Mouse (Mus musculus): ENCODE data around the gene Exoc3l2. TPM values are rescaled to one million over a fixed set of nuclear protein-coding genes. Genes with fewer than 3 reads are reported as not detected.

The Exoc3l2 gene
- polyA plus RNA-seq, 1 experiment from 2014 or later, result 0.45 TPM

GRCm38 (mm10) chr7:19447689-19448088 lies 15.4 kb upstream of the Exoc3l2 start:
- H3K27ac ChIP-seq (ENCODE audit: low read length), result no peak overlapping the region
- WGBS, result 93% methylated on average over 16 of the region's 16 CpGs
- ATAC-seq, result no peak
- H3K4me3 ChIP-seq (ENCODE audit: low read depth, low read length), result no peak overlapping the region
- H3K9me3 ChIP-seq (replicated peaks; ENCODE audit: control insufficient read depth, low read length, poor library complexity, severe bottlenecking), result no peaks in the 10 kb centered on the region
- H3K4me1 ChIP-seq (ENCODE audit: control insufficient read depth, insufficient read depth, low read length), result no peaks in the 10 kb centered on the region
- no peak overlapping the region for H3K4me2 ChIP-seq (ENCODE audit: low read length)
- H3K27me3 ChIP-seq (ENCODE audit: control insufficient read depth, insufficient read depth, low read depth, low read length), result no peaks in the 10 kb centered on the region
- peaks cover 38% of the 10 kb centered on the region for H3K36me3 ChIP-seq (ENCODE audit: control insufficient read depth, insufficient read depth, low read length)
- H3K9ac ChIP-seq (ENCODE audit: low read depth, low read length), result no peak overlapping the region

GRCm38 (mm10) chr7:19449165-19449564 lies 14.0 kb upstream of the Exoc3l2 start:
- H3K27ac ChIP-seq (ENCODE audit: low read length), result no peak overlapping the region
- no peak for ATAC-seq
- H3K9me3 ChIP-seq (replicated peaks; ENCODE audit: control insufficient read depth, low read length, poor library complexity, severe bottlenecking), result no peaks in the 10 kb centered on the region
- H3K4me3 ChIP-seq (ENCODE audit: low read depth, low read length), result no peak overlapping the region
- no peaks in the 10 kb centered on the region for H3K27me3 ChIP-seq (ENCODE audit: control insufficient read depth, insufficient read depth, low read depth, low read length)
- no peak overlapping the region for H3K9ac ChIP-seq (ENCODE audit: low read depth, low read length)
- H3K4me1 ChIP-seq (ENCODE audit: control insufficient read depth, insufficient read depth, low read length), result no peaks in the 10 kb centered on the region
- WGBS, result 89% methylated on average over 12 of the region's 12 CpGs
- H3K4me2 ChIP-seq (ENCODE audit: low read length), result no peak overlapping the region
- peaks cover 34% of the 10 kb centered on the region for H3K36me3 ChIP-seq (ENCODE audit: control insufficient read depth, insufficient read depth, low read length)

- Histone ChIP-seq H3K4me3 (ENCODE audit: low read depth, low read length) (no peak overlapping the region), H3K9me3 (replicated peaks; ENCODE audit: control insufficient read depth, low read length, poor library complexity, severe bottlenecking) (no peaks in the 10 kb centered on the region), H3K4me2 (ENCODE audit: low read length) (no peak overlapping the region), H3K27me3 (ENCODE audit: control insufficient read depth, insufficient read depth, low read depth, low read length) (no peaks in the 10 kb centered on the region), H3K4me1 (ENCODE audit: control insufficient read depth, insufficient read depth, low read length) (peaks cover 22% of the 10 kb centered on the region), H3K36me3 (ENCODE audit: control insufficient read depth, insufficient read depth, low read length) (peaks cover 18% of the 10 kb centered on the region), H3K9ac (ENCODE audit: low read depth, low read length) (no peak overlapping the region), H3K27ac (ENCODE audit: low read length) (no peak overlapping the region)
- ATAC-seq, result no peak
- WGBS, result 93% methylated on average over 4 of the region's 4 CpGs
Observed at GRCm38 (mm10) chr7:19455186-19455585, 7.9 kb upstream of the Exoc3l2 start.

- H3K4me3 ChIP-seq (ENCODE audit: low read depth, low read length), result no peak overlapping the region
- H3K9ac ChIP-seq (ENCODE audit: low read depth, low read length), result peak overlapping the region; percentile 11; the same call in 1 of the 2 replicates
- H3K4me2 ChIP-seq (ENCODE audit: low read length), result no peak overlapping the region
- H3K27ac ChIP-seq (ENCODE audit: low read length), result no peak overlapping the region; the same call in 1 of the 2 replicates
- no peaks in the 10 kb centered on the region for H3K9me3 ChIP-seq (replicated peaks; ENCODE audit: control insufficient read depth, low read length, poor library complexity, severe bottlenecking)
- H3K27me3 ChIP-seq (ENCODE audit: control insufficient read depth, insufficient read depth, low read depth, low read length), result no peaks in the 10 kb centered on the region
- peaks cover 22% of the 10 kb centered on the region for H3K4me1 ChIP-seq (ENCODE audit: control insufficient read depth, insufficient read depth, low read length)
- 61% methylated on average over 11 of the region's 11 CpGs for WGBS
- ATAC-seq, result no peak
- H3K36me3 ChIP-seq (ENCODE audit: control insufficient read depth, insufficient read depth, low read length), result peaks cover 13% of the 10 kb centered on the region
Observed at GRCm38 (mm10) chr7:19455819-19456495, 7.2 kb upstream of the Exoc3l2 start.

GRCm38 (mm10) chr7:19456628-19457027 lies 6.5 kb upstream of the Exoc3l2 start:
- Histone ChIP-seq H3K4me2 (ENCODE audit: low read length) (peak overlapping the region; percentile 71; the same call in 1 of the 2 replicates), H3K4me3 (ENCODE audit: low read depth, low read length) (no peak overlapping the region), H3K9ac (ENCODE audit: low read depth, low read length) (no peak overlapping the region), H3K27ac (ENCODE audit: low read length) (no peak overlapping the region), H3K36me3 (ENCODE audit: control insufficient read depth, insufficient read depth, low read length) (peaks cover 7% of the 10 kb centered on the region; the same call in 1 of the 2 replicates), H3K4me1 (ENCODE audit: control insufficient read depth, insufficient read depth, low read length) (peaks cover 22% of the 10 kb centered on the region), H3K9me3 (replicated peaks; ENCODE audit: control insufficient read depth, low read length, poor library complexity, severe bottlenecking) (no peaks in the 10 kb centered on the region), H3K27me3 (ENCODE audit: control insufficient read depth, insufficient read depth, low read depth, low read length) (no peaks in the 10 kb centered on the region)
- WGBS, result 94% methylated on average over 7 of the region's 7 CpGs
- no peak for ATAC-seq

GRCm38 (mm10) chr7:19457414-19458071 lies 5.6 kb upstream of the Exoc3l2 start:
- Histone ChIP-seq H3K27me3 (ENCODE audit: control insufficient read depth, insufficient read depth, low read depth, low read length) (no peaks in the 10 kb centered on the region), H3K4me1 (ENCODE audit: control insufficient read depth, insufficient read depth, low read length) (peaks cover 22% of the 10 kb centered on the region), H3K4me2 (ENCODE audit: low read length) (peak overlapping the region; percentile 71), H3K36me3 (ENCODE audit: control insufficient read depth, insufficient read depth, low read length) (no peaks in the 10 kb centered on the region), H3K9me3 (replicated peaks; ENCODE audit: control insufficient read depth, low read length, poor library complexity, severe bottlenecking) (no peaks in the 10 kb centered on the region), H3K4me3 (ENCODE audit: low read depth, low read length) (peak overlapping the region; percentile 97), H3K27ac (ENCODE audit: low read length) (peak overlapping the region; percentile 82), H3K9ac (ENCODE audit: low read depth, low read length) (peak overlapping the region; percentile 85)
- WGBS, result 12% methylated on average over 14 of the region's 14 CpGs
- peak; percentile 16 for ATAC-seq

- peak overlapping the region; percentile 97 for H3K4me3 ChIP-seq (ENCODE audit: low read depth, low read length)
- H3K9ac ChIP-seq (ENCODE audit: low read depth, low read length), result peak overlapping the region; percentile 85
- no peaks in the 10 kb centered on the region for H3K36me3 ChIP-seq (ENCODE audit: control insufficient read depth, insufficient read depth, low read length)
- no peaks in the 10 kb centered on the region for H3K9me3 ChIP-seq (replicated peaks; ENCODE audit: control insufficient read depth, low read length, poor library complexity, severe bottlenecking)
- H3K4me2 ChIP-seq (ENCODE audit: low read length), result peak overlapping the region; percentile 71
- WGBS, result under 1% methylated on average over 20 of the region's 31 CpGs
- H3K4me1 ChIP-seq (ENCODE audit: control insufficient read depth, insufficient read depth, low read length), result peaks cover 22% of the 10 kb centered on the region
- no peaks in the 10 kb centered on the region for H3K27me3 ChIP-seq (ENCODE audit: control insufficient read depth, insufficient read depth, low read depth, low read length)
- peak; percentile 79 for ATAC-seq
- H3K27ac ChIP-seq (ENCODE audit: low read length), result peak overlapping the region; percentile 82
Observed at GRCm38 (mm10) chr7:19458072-19458486, 5.1 kb upstream of the Exoc3l2 start.

GRCm38 (mm10) chr7:19458591-19459111 lies 4.5 kb upstream of the Exoc3l2 start, which contains the start of gene Mark4:
Gene Mark4, minus strand, starts transcription at chr7:19458821.
- no peaks in the 10 kb centered on the region for H3K9me3 ChIP-seq (replicated peaks; ENCODE audit: control insufficient read depth, low read length, poor library complexity, severe bottlenecking)
- H3K9ac ChIP-seq (ENCODE audit: low read depth, low read length), result peak within 1 kb of the TSS; percentile 85
- H3K4me1 ChIP-seq (ENCODE audit: control insufficient read depth, insufficient read depth, low read length), result peaks cover 22% of the 10 kb centered on the region
- ATAC-seq, result peak; percentile 82
- no peaks in the 10 kb centered on the region for H3K27me3 ChIP-seq (ENCODE audit: control insufficient read depth, insufficient read depth, low read depth, low read length)
- peak within 1 kb of the TSS; percentile 97 for H3K4me3 ChIP-seq (ENCODE audit: low read depth, low read length)
- H3K4me2 ChIP-seq (ENCODE audit: low read length), result peak within 1 kb of the TSS; percentile 71
- H3K27ac ChIP-seq (ENCODE audit: low read length), result peak within 1 kb of the TSS; percentile 82
- WGBS, result 1% methylated on average over 32 of the region's 42 CpGs
- no peaks in the 10 kb centered on the region for H3K36me3 ChIP-seq (ENCODE audit: control insufficient read depth, insufficient read depth, low read length)

Measured in midbrain, embryonic 16.5 days (tissue).